Mouse (Mus musculus): Measurements from ENCODE around the gene Tec. TPM values are rescaled to one million over a fixed set of nuclear protein-coding genes. Genes with fewer than 3 reads are reported as not detected.

The Tec gene
- polyA plus RNA-seq, 1 experiment from 2014 or later, result 9.5 TPM

GRCm38 (mm10) chr5:72808456-72809111, 59.7 kb downstream of the Tec start:
- H3K4me1 ChIP-seq (replicated peaks; ENCODE audit: control insufficient read depth, insufficient read depth), result no peaks in the 10 kb centered on the region
- no peak overlapping the region for H3K9ac ChIP-seq (ENCODE audit: low read length)
- H3K27ac ChIP-seq (replicated peaks), result no peak overlapping the region
- no peaks in the 10 kb centered on the region for H3K9me3 ChIP-seq (ENCODE audit: control insufficient read depth, low read length)
- H3K36me3 ChIP-seq (ENCODE audit: control insufficient read depth, insufficient read depth, low read length), result no peaks in the 10 kb centered on the region; the same call in 1 of the 2 replicates
- H3K4me3 ChIP-seq (ENCODE audit: low read depth, low read length), result no peak overlapping the region
- 51% methylated on average over 14 of the region's 14 CpGs for WGBS
- no peak for DNase-seq (ENCODE audit: low spot score)
- peak overlapping the region; percentile 17; the same call in 1 of the 2 replicates for H3K4me2 ChIP-seq (replicated peaks; ENCODE audit: low read depth)
- no peak for ATAC-seq (ENCODE audit: low FRiP score, low TSS enrichment)
- TF ChIP-seq EP300 (optimal IDR thresholded peaks at IDR 0.05) (no peak), CTCF (IDR thresholded peaks at IDR 0.05; ENCODE audit: low read depth) (no peak)
- H3K27me3 ChIP-seq (ENCODE audit: control insufficient read depth, insufficient read depth, low read length), result no peaks in the 10 kb centered on the region

- DNase-seq (ENCODE audit: low spot score) (no peak), ATAC-seq (ENCODE audit: low FRiP score, low TSS enrichment) (no peak)
- no peak overlapping the region for H3K27ac ChIP-seq (replicated peaks)
- H3K9me3 ChIP-seq (ENCODE audit: control insufficient read depth, low read length), result no peaks in the 10 kb centered on the region
- no peak overlapping the region for H3K4me2 ChIP-seq (replicated peaks; ENCODE audit: low read depth)
- H3K9ac ChIP-seq (ENCODE audit: low read length), result no peak overlapping the region
- TF ChIP-seq CTCF (IDR thresholded peaks at IDR 0.05; ENCODE audit: low read depth) (no peak), EP300 (optimal IDR thresholded peaks at IDR 0.05) (no peak)
- H3K27me3 ChIP-seq (ENCODE audit: control insufficient read depth, insufficient read depth, low read length), result no peaks in the 10 kb centered on the region
- H3K36me3 ChIP-seq (ENCODE audit: control insufficient read depth, insufficient read depth, low read length), result no peaks in the 10 kb centered on the region
- no peaks in the 10 kb centered on the region for H3K4me1 ChIP-seq (replicated peaks; ENCODE audit: control insufficient read depth, insufficient read depth)
- no peak overlapping the region for H3K4me3 ChIP-seq (ENCODE audit: low read depth, low read length)
- WGBS, result 49% methylated on average over 5 of the region's 5 CpGs
These were observed 65.4 kb downstream of the Tec start for GRCm38 (mm10) chr5:72802851-72803250.

GRCm38 (mm10) chr5:72798563-72798962, 69.7 kb downstream of the Tec start:
- Histone ChIP-seq H3K36me3 (ENCODE audit: control insufficient read depth, insufficient read depth, low read length) (no peaks in the 10 kb centered on the region), H3K4me2 (replicated peaks; ENCODE audit: low read depth) (no peak overlapping the region), H3K27ac (replicated peaks) (no peak overlapping the region), H3K27me3 (ENCODE audit: control insufficient read depth, insufficient read depth, low read length) (no peaks in the 10 kb centered on the region), H3K9me3 (ENCODE audit: control insufficient read depth, low read length) (no peaks in the 10 kb centered on the region), H3K4me1 (replicated peaks; ENCODE audit: control insufficient read depth, insufficient read depth) (no peaks in the 10 kb centered on the region), H3K9ac (ENCODE audit: low read length) (no peak overlapping the region), H3K4me3 (ENCODE audit: low read depth, low read length) (no peak overlapping the region)
- TF ChIP-seq CTCF (IDR thresholded peaks at IDR 0.05; ENCODE audit: low read depth) (no peak), EP300 (optimal IDR thresholded peaks at IDR 0.05) (no peak)
- WGBS, result 84% methylated on average over 4 of the region's 4 CpGs
- DNase-seq (ENCODE audit: low spot score) (no peak), ATAC-seq (ENCODE audit: low FRiP score, low TSS enrichment) (no peak)

- Histone ChIP-seq H3K4me2 (replicated peaks; ENCODE audit: low read depth) (peak overlapping the region; percentile 42), H3K27ac (replicated peaks) (peak overlapping the region; percentile 13; the same call in 1 of the 2 replicates), H3K36me3 (ENCODE audit: control insufficient read depth, insufficient read depth, low read length) (no peaks in the 10 kb centered on the region), H3K4me1 (replicated peaks; ENCODE audit: control insufficient read depth, insufficient read depth) (no peaks in the 10 kb centered on the region), H3K4me3 (ENCODE audit: low read depth, low read length) (peak overlapping the region; percentile 22), H3K9ac (ENCODE audit: low read length) (peak overlapping the region; percentile 52; the same call in 1 of the 2 replicates), H3K27me3 (ENCODE audit: control insufficient read depth, insufficient read depth, low read length) (no peaks in the 10 kb centered on the region), H3K9me3 (ENCODE audit: control insufficient read depth, low read length) (no peaks in the 10 kb centered on the region)
- TF ChIP-seq EP300 (optimal IDR thresholded peaks at IDR 0.05), result no peak
- peak; percentile 21; the same call in 1 of the 2 replicates for TF ChIP-seq CTCF (IDR thresholded peaks at IDR 0.05; ENCODE audit: low read depth)
- ATAC-seq (ENCODE audit: low FRiP score, low TSS enrichment), result peak; percentile 42; the same call in 1 of the 2 replicates
- no peak for DNase-seq (ENCODE audit: low spot score)
- 41% methylated on average over 14 of the region's 14 CpGs for WGBS
These were observed 72.1 kb downstream of the Tec start for GRCm38 (mm10) chr5:72796186-72796613.

GRCm38 (mm10) chr5:72793309-72793850, 74.9 kb downstream of the Tec start:
- H3K36me3 ChIP-seq (ENCODE audit: control insufficient read depth, insufficient read depth, low read length), result no peaks in the 10 kb centered on the region
- no peaks in the 10 kb centered on the region for H3K4me1 ChIP-seq (replicated peaks; ENCODE audit: control insufficient read depth, insufficient read depth)
- no peak overlapping the region for H3K4me3 ChIP-seq (ENCODE audit: low read depth, low read length)
- ATAC-seq (ENCODE audit: low FRiP score, low TSS enrichment), result no peak
- TF ChIP-seq EP300 (optimal IDR thresholded peaks at IDR 0.05) (no peak), CTCF (IDR thresholded peaks at IDR 0.05; ENCODE audit: low read depth) (no peak)
- WGBS, result 77% methylated on average over 3 of the region's 3 CpGs
- H3K27me3 ChIP-seq (ENCODE audit: control insufficient read depth, insufficient read depth, low read length), result no peaks in the 10 kb centered on the region
- H3K9ac ChIP-seq (ENCODE audit: low read length), result no peak overlapping the region
- H3K4me2 ChIP-seq (replicated peaks; ENCODE audit: low read depth), result no peak overlapping the region
- no peak overlapping the region for H3K27ac ChIP-seq (replicated peaks)
- no peak for DNase-seq (ENCODE audit: low spot score)
- no peaks in the 10 kb centered on the region for H3K9me3 ChIP-seq (ENCODE audit: control insufficient read depth, low read length)

- Histone ChIP-seq H3K4me3 (ENCODE audit: low read depth, low read length) (no peak overlapping the region), H3K9ac (ENCODE audit: low read length) (no peak overlapping the region), H3K27ac (replicated peaks) (no peak overlapping the region), H3K4me1 (replicated peaks; ENCODE audit: control insufficient read depth, insufficient read depth) (no peaks in the 10 kb centered on the region), H3K27me3 (ENCODE audit: control insufficient read depth, insufficient read depth, low read length) (no peaks in the 10 kb centered on the region), H3K9me3 (ENCODE audit: control insufficient read depth, low read length) (no peaks in the 10 kb centered on the region), H3K36me3 (ENCODE audit: control insufficient read depth, insufficient read depth, low read length) (no peaks in the 10 kb centered on the region), H3K4me2 (replicated peaks; ENCODE audit: low read depth) (no peak overlapping the region)
- DNase-seq (ENCODE audit: low spot score) (peak; percentile 23), ATAC-seq (ENCODE audit: low FRiP score, low TSS enrichment) (peak; percentile 57; the same call in 1 of the 2 replicates)
- TF ChIP-seq CTCF (IDR thresholded peaks at IDR 0.05; ENCODE audit: low read depth), result no peak
- 14% methylated on average over 6 of the region's 6 CpGs for WGBS
These were observed 76.5 kb downstream of the Tec start for GRCm38 (mm10) chr5:72791789-72792188.

All from stomach, postnatal 0 days (tissue).